Mouse (Mus musculus) neural tube, embryonic 14.5 days (tissue): ENCODE data around the gene Psmd10. TPM values are rescaled to one million over a fixed set of nuclear protein-coding genes. Genes with fewer than 3 reads are reported as not detected.

Experiments
- ATAC-seq: fragments of 200-750 bp; cut with Nextera tagmentation; 2 replicates; pipeline ENCODE4 v1.8.0; 2017; ENCODE audit warnings: low read depth, mild to moderate bottlenecking, moderate TSS enrichment, moderate library complexity
- H3K27ac ChIP-seq: fragments of 300-500 bp; sonication (generic); 2 replicates; pipeline ENCODE4 v1.5.1; 2014; ENCODE audit warnings: low read depth, mild to moderate bottlenecking, control low read depth, low read length, moderate library complexity, mixed read lengths
- H3K27me3 ChIP-seq: fragments of 300-500 bp; sonication (generic); 2 replicates; pipeline ENCODE4 v1.6.1; 2014; ENCODE audit warnings: low read length; ENCODE audit not compliant: control insufficient read depth, insufficient read depth
- H3K36me3 ChIP-seq: fragments of 300-500 bp; sonication (generic); 2 replicates; pipeline ENCODE4 v1.6.1; 2014; ENCODE audit warnings: low read length, mixed read lengths; ENCODE audit not compliant: control insufficient read depth, insufficient read depth
- H3K4me1 ChIP-seq: fragments of 300-500 bp; sonication (generic); 2 replicates; pipeline ENCODE4 v1.6.1; 2014; ENCODE audit warnings: low read length; ENCODE audit not compliant: control insufficient read depth, insufficient read depth
- H3K4me2 ChIP-seq: fragments of 300-500 bp; sonication (generic); 2 replicates; pipeline ENCODE4 v1.6.1; 2014; ENCODE audit warnings: mild to moderate bottlenecking, low read depth, low read length, control low read depth
- H3K4me3 ChIP-seq: fragments of 300-500 bp; sonication (generic); 2 replicates; pipeline ENCODE4 v1.5.1; 2014; ENCODE audit warnings: low read depth, low read length, control low read depth, mixed read lengths
- H3K9ac ChIP-seq: fragments of 300-500 bp; sonication (generic); replicated peaks from 2 replicates; pipeline ENCODE4 v1.6.1; 2014; ENCODE audit warnings: low read depth, mild to moderate bottlenecking, control low read depth, low read length, mixed read lengths
- H3K9me3 ChIP-seq: fragments of 300-500 bp; sonication (generic); 2 replicates; pipeline ENCODE4 v1.6.1; 2016; ENCODE audit warnings: low read length; ENCODE audit not compliant: control insufficient read depth
- WGBS: fragments of 180-500 bp; shearing (Covaris S2); extraction: QIAGEN DNeasy Blood & Tissue Kit; methylation state at CpG from one replicate; pipeline ENCODE4 v1.1.7; 2014; 5-methylcytosine and 5-hydroxymethylcytosine counted together
- polyA plus RNA-seq: library from polyadenylated mRNA; unstranded; fragments of >200 nt; fragmentation: Nextera tagmentation; extraction: Ambion mirVana; gene quantifications from 2 replicates; pipeline ENCODE4 v1.2.1, GENCODE M21; 2014

The Psmd10 gene
- polyA plus RNA-seq, 1 experiment from 2014 or later: 43.4 TPM

DNA sequence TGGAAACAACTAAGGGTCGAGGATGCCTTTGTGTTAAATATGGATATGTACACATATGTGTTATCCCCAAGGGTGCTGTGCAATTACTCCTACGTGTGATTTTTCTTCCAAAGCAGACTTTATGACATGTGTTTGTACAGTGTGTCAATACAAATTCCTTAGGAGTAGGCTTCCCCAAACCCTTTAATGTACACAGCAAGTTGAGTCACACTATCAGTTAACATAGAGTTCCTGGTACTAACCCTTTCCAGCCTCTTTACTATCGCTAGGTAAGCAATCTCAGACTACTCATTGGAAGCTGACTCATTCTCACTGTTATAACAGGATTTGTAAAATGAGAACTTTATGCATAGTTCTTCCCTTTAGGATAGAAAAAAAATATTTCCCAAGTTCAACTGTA, 53.0 kb downstream of the Psmd10 start:
- Histone ChIP-seq H3K27ac (no peak overlapping the region), H3K4me2 (no peak overlapping the region), H3K27me3 (no peaks in the 10 kb centered on the region; the same call in 1 of the 2 replicates), H3K36me3 (no peaks in the 10 kb centered on the region), H3K4me1 (no peaks in the 10 kb centered on the region), H3K4me3 (no peak overlapping the region), H3K9ac (no peak overlapping the region), H3K9me3 (no peaks in the 10 kb centered on the region)
- 79% methylated on average over 3 of the region's 3 CpGs for WGBS
- ATAC-seq: no peak

Other genes with a start within 250 kb of the Psmd10 start
- gene Tex13b, start 143.3 kb downstream of the Psmd10 start, polyA plus RNA-seq: not detected in 2 replicates
- gene Vsig1, start 49.1 kb downstream of the Psmd10 start, polyA plus RNA-seq: not detected in 2 replicates
- gene Atg4a, start 179 bp upstream of the Psmd10 start, polyA plus RNA-seq: 9.4 and 12.6 TPM in 2 replicates